Mouse (Mus musculus): ENCODE measurements around the gene Tcf25. TPM values are rescaled to one million over a fixed set of nuclear protein-coding genes. Genes with fewer than 3 reads are reported as not detected.
"Not testable (repeated sequence)": the region's sequence is repeated elsewhere in the genome, so short reads cannot be mapped to it uniquely, and the experiment has no call there.

Tcf25 gene
- polyA plus RNA-seq, 1 experiment from 2014 or later, result 317 TPM

DNA sequence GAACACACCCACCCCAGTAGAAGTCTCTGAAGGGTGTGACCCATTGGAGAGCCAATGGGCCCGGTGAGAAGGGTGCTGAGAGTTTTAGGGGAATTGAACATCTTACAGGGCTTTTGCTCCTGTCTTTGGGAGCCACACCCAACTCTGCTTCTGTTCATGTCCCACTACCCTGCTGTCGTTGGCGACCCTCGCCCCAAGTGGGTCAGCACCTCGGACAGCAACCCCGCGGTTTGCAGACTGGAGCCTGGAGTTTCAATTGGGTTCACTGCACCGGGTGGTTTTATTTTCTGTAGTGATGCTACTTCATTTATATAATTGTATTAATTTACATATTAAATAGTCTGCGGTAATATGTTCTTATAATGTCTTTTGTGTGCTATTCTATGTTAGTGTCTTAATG lies 40.7 kb downstream of the Tcf25 start:
- peak overlapping the region; percentile 98 for H3K27ac ChIP-seq (replicated peaks)
- WGBS, result 10% methylated on average over 9 of the region's 9 CpGs

DNA sequence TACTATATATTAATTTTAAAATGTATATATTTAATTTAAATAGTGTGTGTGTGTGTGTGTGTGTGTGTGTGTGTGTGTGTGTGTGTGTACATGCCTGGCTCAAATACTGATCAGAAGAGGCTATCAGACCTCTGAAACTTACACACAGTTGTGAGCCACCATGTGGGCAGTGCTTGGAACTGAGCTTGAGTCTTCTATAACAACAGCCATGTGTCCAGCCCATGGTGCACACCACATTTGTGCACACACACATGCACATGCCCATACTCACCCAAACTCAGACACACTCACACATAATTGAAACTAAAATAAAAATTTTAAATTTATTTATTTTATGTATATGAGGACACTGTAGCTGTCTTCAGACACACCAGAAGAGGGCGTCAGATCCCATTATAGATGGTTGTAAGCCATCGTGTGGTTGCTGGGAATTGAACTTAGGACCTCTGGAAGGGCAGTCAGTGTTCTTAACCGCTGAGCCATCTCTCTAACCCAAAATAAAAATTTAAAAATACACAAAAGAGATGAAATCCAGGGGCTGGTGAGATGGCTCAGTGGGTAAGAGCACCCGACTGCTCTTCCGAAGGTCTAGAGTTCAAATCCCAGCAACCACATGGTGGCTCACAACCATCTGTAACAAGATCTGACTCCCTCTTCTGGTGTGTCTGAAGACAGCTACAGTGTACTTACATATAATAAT lies 41.6 kb downstream of the Tcf25 start:
- 89% methylated on average over 5 of the region's 5 CpGs for WGBS
- Histone ChIP-seq H3K4me1 (replicated peaks) (peaks cover 42% of the 10 kb centered on the region), H3K9ac (peak overlapping the region; percentile 100), H3K4me3 (peak overlapping the region; percentile 87), H3K36me3 (peaks cover 31% of the 10 kb centered on the region), H3K4me2 (peak overlapping the region; percentile 85)
- ATAC-seq (ENCODE audit: low read depth); H3K9me3 ChIP-seq; H3K27ac ChIP-seq (replicated peaks); H3K27me3 ChIP-seq: not testable (repeated sequence)

More for the DNA sequence above, 40.7 kb downstream of the Tcf25 start:
- Histone ChIP-seq H3K36me3 (peaks cover 22% of the 10 kb centered on the region), H3K4me1 (replicated peaks) (peaks cover 51% of the 10 kb centered on the region), H3K27me3 (no peaks in the 10 kb centered on the region; the same call in 1 of the 2 replicates), H3K4me2 (peak overlapping the region; percentile 85), H3K9ac (peak overlapping the region; percentile 100), H3K9me3 (no peaks in the 10 kb centered on the region), H3K4me3 (peak overlapping the region; percentile 87)
- no peak for ATAC-seq (ENCODE audit: low read depth)

DNA sequence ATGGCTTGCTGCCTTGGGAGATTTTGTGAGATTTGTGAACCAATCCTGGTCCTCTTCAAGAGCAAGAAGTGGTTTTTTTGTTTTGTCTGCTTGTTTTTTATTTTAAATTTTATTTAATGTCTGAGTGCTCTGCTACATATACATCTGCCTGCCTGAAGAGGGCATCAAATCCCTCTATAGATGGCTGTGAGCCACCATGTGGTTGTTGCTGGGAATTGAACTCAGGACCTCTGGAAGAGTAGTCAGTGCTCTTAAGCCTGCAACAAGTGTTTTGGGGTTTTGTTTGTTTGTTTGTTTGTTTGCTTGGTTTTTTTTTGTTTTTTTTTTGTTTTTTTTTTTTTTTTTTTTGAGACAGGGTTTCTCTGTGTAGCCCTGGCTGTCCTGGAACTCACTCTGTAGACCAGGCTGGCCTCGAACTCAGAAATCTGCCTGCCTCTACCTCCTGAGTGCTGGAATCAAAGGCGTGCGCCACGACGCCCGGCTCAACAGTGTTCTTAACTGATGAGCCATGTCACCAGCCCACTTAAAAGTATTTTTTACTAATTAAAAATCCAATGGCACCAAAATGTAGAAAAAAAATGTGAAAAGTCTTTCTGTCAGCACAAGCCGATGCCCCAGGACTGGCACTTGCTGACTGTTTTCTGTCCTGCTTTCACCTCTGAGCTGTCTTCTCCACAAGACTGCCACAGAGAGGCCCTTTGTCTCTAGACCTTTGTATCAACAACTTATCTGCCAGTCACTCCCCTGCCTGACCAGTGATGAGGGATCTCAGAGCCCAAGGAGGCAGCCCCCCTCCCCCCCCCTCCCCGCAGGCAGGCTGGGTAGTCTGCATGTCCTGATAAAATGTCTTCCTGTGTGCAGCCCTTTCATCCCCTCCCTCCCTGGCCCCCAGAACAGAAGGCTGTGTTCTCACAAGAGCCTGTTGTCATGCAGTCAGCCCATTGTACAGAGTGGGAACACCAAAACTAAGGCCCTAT lies 42.7 kb downstream of the Tcf25 start:
- H3K9ac ChIP-seq, result no peak overlapping the region; the same call in 1 of the 2 replicates
- no peaks in the 10 kb centered on the region for H3K27me3 ChIP-seq
- H3K4me1 ChIP-seq (replicated peaks), result peaks cover 40% of the 10 kb centered on the region
- H3K27ac ChIP-seq (replicated peaks), result no peak overlapping the region
- H3K9me3 ChIP-seq, result no peaks in the 10 kb centered on the region
- ATAC-seq (ENCODE audit: low read depth), result no peak
- H3K4me3 ChIP-seq, result peak overlapping the region; percentile 87; the same call in 1 of the 2 replicates
- H3K4me2 ChIP-seq, result peak overlapping the region; percentile 85
- H3K36me3 ChIP-seq, result peaks cover 42% of the 10 kb centered on the region
- WGBS, result 85% methylated on average over 8 of the region's 8 CpGs

DNA sequence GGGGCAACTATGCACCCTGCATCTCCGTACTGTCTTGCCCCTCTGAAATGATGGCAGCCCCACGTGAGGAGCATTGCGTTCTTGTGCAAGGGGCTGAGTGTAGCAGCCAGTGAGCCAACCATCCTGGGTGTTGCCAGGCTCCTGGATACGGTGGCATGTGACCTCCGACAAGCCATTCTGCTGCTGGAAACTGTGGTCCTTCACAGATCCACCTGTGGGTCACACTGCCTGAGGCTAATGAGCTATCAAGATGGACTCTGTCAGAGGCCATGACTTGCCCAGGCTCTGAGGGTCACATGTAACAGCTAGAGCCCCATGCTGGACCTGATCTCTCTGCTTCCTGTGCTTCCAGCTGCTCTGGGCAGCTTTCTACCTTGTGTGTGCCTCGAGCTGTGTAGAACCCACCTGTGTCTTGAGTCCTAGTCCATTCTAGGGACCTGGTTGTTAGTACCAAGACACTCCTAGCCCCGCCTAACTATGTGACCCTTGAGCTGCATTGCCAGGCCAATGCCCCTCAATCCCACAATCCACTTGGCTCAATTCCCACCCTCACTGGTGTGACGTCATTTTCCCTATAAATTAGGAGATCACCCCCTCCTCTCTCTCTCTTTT lies 43.5 kb downstream of the Tcf25 start:
- peaks cover 49% of the 10 kb centered on the region for H3K36me3 ChIP-seq
- no peak for ATAC-seq (ENCODE audit: low read depth)
- H3K27ac ChIP-seq (replicated peaks), result no peak overlapping the region
- 71% methylated on average over 8 of the region's 8 CpGs for WGBS
- peaks cover 44% of the 10 kb centered on the region for H3K4me1 ChIP-seq (replicated peaks)
- H3K27me3 ChIP-seq, result no peaks in the 10 kb centered on the region
- H3K4me2 ChIP-seq, result peak overlapping the region; percentile 85
- 0 out of 2 replicates have a peak overlapping the region, but pooled peaks have one; percentile 6 for H3K4me3 ChIP-seq
- no peaks in the 10 kb centered on the region for H3K9me3 ChIP-seq
- no peak overlapping the region; the same call in none of the 2 replicates for H3K9ac ChIP-seq

DNA sequence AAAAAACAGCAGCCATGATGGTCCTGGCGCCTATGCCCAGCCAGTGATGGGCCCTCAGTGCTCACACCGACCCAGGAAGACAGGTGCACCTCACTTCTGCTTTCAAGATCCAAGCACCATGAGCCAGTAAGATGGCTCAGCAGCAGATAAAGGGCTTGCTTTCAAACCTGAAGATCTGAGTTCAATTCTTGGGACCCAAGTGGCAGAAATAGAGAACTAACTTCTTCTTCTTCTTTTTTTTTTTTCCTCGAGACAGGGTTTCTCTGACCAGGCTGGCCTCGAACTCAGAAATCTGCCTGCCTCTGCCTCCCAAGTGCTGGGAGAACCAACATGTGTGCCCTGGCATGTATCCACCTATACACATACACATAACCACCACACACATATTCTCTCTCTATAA lies 46.2 kb downstream of the Tcf25 start:
- Histone ChIP-seq H3K9me3 (no peaks in the 10 kb centered on the region), H3K4me2 (no peak overlapping the region), H3K27ac (replicated peaks) (no peak overlapping the region), H3K27me3 (no peaks in the 10 kb centered on the region), H3K36me3 (peaks cover 66% of the 10 kb centered on the region), H3K9ac (no peak overlapping the region), H3K4me3 (no peak overlapping the region), H3K4me1 (replicated peaks) (peaks cover 52% of the 10 kb centered on the region)
- no peak for ATAC-seq (ENCODE audit: low read depth)
- WGBS, result 80% methylated on average over 4 of the region's 4 CpGs

DNA sequence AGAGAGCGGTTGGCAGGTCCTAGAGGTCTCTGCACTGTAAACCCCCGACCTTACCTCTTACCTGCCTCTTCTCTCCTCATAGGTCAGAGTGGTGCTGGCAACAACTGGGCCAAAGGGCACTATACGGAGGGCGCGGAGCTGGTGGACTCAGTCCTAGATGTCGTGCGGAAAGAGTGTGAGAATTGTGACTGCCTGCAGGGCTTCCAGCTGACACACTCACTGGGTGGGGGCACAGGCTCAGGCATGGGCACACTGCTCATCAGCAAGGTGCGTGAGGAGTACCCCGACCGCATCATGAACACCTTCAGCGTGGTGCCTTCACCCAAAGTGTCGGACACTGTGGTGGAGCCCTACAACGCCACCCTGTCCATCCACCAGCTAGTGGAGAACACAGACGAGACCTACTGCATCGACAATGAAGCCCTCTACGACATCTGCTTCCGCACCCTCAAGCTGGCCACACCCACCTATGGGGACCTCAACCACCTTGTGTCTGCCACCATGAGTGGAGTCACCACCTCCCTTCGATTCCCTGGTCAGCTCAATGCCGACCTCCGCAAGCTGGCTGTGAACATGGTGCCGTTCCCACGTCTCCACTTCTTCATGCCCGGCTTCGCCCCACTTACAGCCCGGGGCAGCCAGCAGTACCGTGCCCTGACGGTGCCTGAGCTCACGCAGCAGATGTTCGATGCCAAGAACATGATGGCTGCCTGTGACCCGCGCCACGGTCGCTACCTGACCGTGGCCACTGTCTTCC lies 47.1 kb downstream of the Tcf25 start:
- Histone ChIP-seq H3K36me3 (peaks cover 66% of the 10 kb centered on the region), H3K27ac (replicated peaks) (no peak overlapping the region), H3K27me3 (no peaks in the 10 kb centered on the region), H3K4me2 (no peak overlapping the region), H3K4me1 (replicated peaks) (peaks cover 43% of the 10 kb centered on the region), H3K9me3 (no peaks in the 10 kb centered on the region), H3K4me3 (no peak overlapping the region), H3K9ac (0 out of 2 replicates have a peak overlapping the region, but pooled peaks have one; percentile 31)
- 91% methylated on average over 34 of the region's 34 CpGs for WGBS
- no peak for ATAC-seq (ENCODE audit: low read depth)

DNA sequence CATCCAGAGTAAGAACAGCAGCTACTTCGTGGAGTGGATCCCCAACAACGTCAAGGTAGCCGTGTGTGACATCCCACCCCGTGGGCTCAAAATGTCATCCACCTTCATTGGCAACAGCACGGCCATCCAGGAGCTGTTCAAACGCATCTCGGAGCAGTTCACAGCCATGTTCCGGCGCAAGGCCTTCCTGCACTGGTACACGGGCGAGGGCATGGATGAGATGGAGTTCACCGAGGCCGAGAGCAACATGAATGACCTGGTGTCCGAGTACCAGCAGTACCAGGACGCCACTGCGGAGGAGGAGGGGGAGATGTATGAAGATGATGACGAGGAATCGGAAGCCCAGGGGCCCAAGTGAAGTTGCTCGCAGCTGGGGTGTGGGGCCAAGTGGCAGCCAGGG lies 47.8 kb downstream of the Tcf25 start:
- Histone ChIP-seq H3K27me3 (no peaks in the 10 kb centered on the region), H3K4me3 (no peak overlapping the region), H3K4me1 (replicated peaks) (peaks cover 38% of the 10 kb centered on the region), H3K4me2 (no peak overlapping the region), H3K27ac (replicated peaks) (no peak overlapping the region), H3K9ac (peak overlapping the region; percentile 31; the same call in 1 of the 2 replicates), H3K9me3 (peaks cover 2% of the 10 kb centered on the region; the same call in 1 of the 2 replicates), H3K36me3 (peaks cover 65% of the 10 kb centered on the region)
- WGBS, result 89% methylated on average over 19 of the region's 19 CpGs
- no peak for ATAC-seq (ENCODE audit: low read depth)

DNA sequence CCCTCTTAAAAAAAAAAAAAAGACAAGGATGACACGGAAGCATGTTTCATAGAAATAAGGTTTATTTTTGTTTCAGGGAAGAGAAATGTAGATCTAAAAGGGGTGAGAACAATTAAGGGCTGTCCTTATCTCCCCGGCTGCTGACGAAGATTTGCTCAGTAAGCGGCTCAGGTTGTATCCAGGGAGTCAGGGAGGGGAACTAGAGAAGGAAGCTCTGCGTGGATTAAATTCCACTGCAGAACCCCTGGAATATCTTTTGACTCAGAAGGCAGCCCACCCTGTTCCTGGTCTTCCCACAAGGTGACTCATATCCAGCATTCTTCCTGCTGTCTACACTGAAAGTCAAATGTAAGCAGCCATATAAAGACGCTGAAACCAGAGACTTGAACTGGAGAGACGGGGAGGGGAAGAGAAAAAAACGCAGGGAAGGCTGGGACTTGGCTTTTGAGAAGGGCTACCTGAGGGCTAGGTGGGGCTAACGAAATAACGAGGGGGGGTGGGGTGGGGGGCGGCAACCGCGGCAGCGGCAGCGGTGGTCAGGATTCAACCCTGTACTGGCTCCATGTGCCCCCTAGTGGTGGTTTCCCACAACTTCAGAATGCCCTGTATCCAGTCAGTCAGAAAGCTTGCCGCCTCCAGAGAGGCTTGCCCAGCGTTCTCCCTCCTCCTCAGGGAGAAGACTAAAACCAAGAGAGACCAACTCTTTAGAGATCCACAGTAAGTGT lies 48.7 kb downstream of the Tcf25 start:
- no peak overlapping the region for H3K4me3 ChIP-seq
- H3K27me3 ChIP-seq, result no peaks in the 10 kb centered on the region
- H3K36me3 ChIP-seq, result peaks cover 62% of the 10 kb centered on the region
- H3K4me2 ChIP-seq, result peak overlapping the region; percentile 38
- peaks cover 29% of the 10 kb centered on the region for H3K4me1 ChIP-seq (replicated peaks)
- peak; percentile 52; the same call in 1 of the 2 replicates for ATAC-seq (ENCODE audit: low read depth)
- WGBS, result 18% methylated on average over 17 of the region's 17 CpGs
- H3K27ac ChIP-seq (replicated peaks), result no peak overlapping the region
- peaks cover 10% of the 10 kb centered on the region for H3K9me3 ChIP-seq
- H3K9ac ChIP-seq, result no peak overlapping the region

DNA sequence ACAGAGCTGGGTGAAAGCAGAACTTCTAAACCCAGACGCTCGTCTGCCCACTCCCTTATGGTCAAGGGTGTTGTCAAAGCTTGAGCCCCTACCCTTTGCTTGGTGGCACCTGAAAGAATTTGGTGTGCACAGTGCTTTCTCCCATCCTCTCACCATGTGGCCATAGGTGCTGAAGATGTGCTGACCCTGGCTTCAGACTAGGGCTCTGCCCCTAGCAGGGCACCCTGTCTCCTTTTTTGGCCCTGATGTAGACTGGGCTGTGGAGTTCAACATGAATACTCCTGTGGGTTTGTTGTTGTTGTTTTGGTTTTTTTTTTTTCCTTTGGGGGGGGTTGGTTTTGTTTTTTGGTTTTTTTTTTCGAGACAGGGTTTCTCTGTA lies 49.2 kb downstream of the Tcf25 start:
- peaks cover 24% of the 10 kb centered on the region for H3K4me1 ChIP-seq (replicated peaks)
- no peak overlapping the region for H3K4me3 ChIP-seq
- H3K9ac ChIP-seq, result no peak overlapping the region
- H3K27ac ChIP-seq (replicated peaks), result no peak overlapping the region
- peaks cover 16% of the 10 kb centered on the region for H3K9me3 ChIP-seq
- no peak overlapping the region for H3K4me2 ChIP-seq
- H3K36me3 ChIP-seq, result peaks cover 58% of the 10 kb centered on the region
- WGBS, result 16% methylated on average over 3 of the region's 3 CpGs
- peak; percentile 68 for ATAC-seq (ENCODE audit: low read depth)
- no peaks in the 10 kb centered on the region for H3K27me3 ChIP-seq

DNA sequence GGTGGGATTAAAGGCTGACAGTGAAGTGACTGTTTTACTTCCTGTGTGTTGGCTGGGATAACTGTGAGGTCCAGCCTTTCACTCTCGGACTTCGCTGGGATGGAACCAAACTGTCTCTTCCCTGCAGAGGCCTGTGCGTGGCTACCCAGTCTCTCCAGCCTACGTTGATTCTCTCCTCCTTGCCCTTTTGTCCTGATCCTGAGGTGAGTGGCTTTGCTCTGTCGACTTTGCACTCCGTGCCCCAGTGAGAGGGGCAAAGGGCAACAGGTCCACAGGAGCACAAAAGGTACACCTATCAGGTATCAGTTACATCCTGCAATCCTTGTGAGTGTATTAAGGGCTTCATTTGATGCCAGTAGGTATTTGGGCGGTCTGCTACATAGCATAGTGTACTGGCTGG lies 49.9 kb downstream of the Tcf25 start, which contains the start of gene Def8:
Gene Def8, plus strand, starts transcription at position 87 of the 400 bp plus-strand sequence.
- Histone ChIP-seq H3K9me3 (peaks cover 23% of the 10 kb centered on the region), H3K27ac (replicated peaks) (no peak within 1 kb of the TSS), H3K9ac (no peak within 1 kb of the TSS), H3K4me1 (replicated peaks) (peaks cover 19% of the 10 kb centered on the region), H3K36me3 (peaks cover 51% of the 10 kb centered on the region), H3K4me2 (peak within 1 kb of the TSS; percentile 38), H3K27me3 (no peaks in the 10 kb centered on the region), H3K4me3 (no peak within 1 kb of the TSS)
- 75% methylated on average over 7 of the region's 7 CpGs for WGBS
- ATAC-seq (ENCODE audit: low read depth), result no peak

All from neural tube, embryonic 13.5 days (tissue).